Mouse (Mus musculus): Measurements from ENCODE around the gene Mgrn1. TPM values are rescaled to one million over a fixed set of nuclear protein-coding genes. Genes with fewer than 3 reads are reported as not detected.

Mgrn1 gene
- total and polyA plus RNA-seq, 3 experiments = 8.4 to 25.0 TPM; not detected in 1

GRCm38 (mm10) chr16:4905591-4905990 lies 19.5 kb downstream of the Mgrn1 start:
- TF ChIP-seq MXI1 (IDR thresholded peaks at IDR 0.05; ENCODE audit: low read depth, low read length) (no peak), E2F4 (IDR thresholded peaks at IDR 0.05; ENCODE audit: borderline replicate concordance, low read depth, low read length) (no peak), MAZ (IDR thresholded peaks at IDR 0.05; ENCODE audit: low read depth, low read length) (no peak)
- Histone ChIP-seq H3K4me1 (ENCODE audit: control insufficient read depth in 1 of 2, insufficient read depth in 2 of 2, low read length in 2 of 2) (no peaks in the 10 kb centered on the region), H3K27ac (ENCODE audit: control insufficient read depth, low read depth, low read length) (no peak overlapping the region), H3K4me3 (ENCODE audit: control insufficient read depth in 1 of 2, insufficient read depth in 1 of 2, low read depth in 2 of 2, low read length in 2 of 2) (no peak overlapping the region), H3K9ac (ENCODE audit: control insufficient read depth, low read depth, low read length, poor library complexity, severe bottlenecking) (no peak overlapping the region), H3K36me3 (ENCODE audit: control insufficient read depth in 1 of 2, insufficient read depth in 2 of 2, low read length in 2 of 2) (no peaks in the 10 kb centered on the region; a peak in 1 of 4 replicates), H3K79me2 (ENCODE audit: control insufficient read depth, insufficient read depth, low read length, poor library complexity) (no peaks in the 10 kb centered on the region), H3K27me3 (ENCODE audit: control insufficient read depth in 1 of 2, insufficient read depth in 2 of 2, low read length in 2 of 2) (no peaks in the 10 kb centered on the region), H3K9me3 (replicated peaks; ENCODE audit: insufficient read depth, low read length) (no peaks in the 10 kb centered on the region)
- no peak for DNase-seq (ENCODE audit: low read depth, low spot score)

- Histone ChIP-seq H3K27ac (ENCODE audit: control insufficient read depth, low read depth, low read length) (no peak overlapping the region), H3K27me3 (ENCODE audit: control insufficient read depth in 1 of 2, insufficient read depth in 2 of 2, low read length in 2 of 2) (no peaks in the 10 kb centered on the region), H3K9ac (ENCODE audit: control insufficient read depth, low read depth, low read length, poor library complexity, severe bottlenecking) (no peak overlapping the region), H3K79me2 (ENCODE audit: control insufficient read depth, insufficient read depth, low read length, poor library complexity) (no peaks in the 10 kb centered on the region), H3K4me1 (ENCODE audit: control insufficient read depth in 1 of 2, insufficient read depth in 2 of 2, low read length in 2 of 2) (no peaks in the 10 kb centered on the region), H3K4me3 (ENCODE audit: control insufficient read depth in 1 of 2, insufficient read depth in 1 of 2, low read depth in 2 of 2, low read length in 2 of 2) (no peak overlapping the region), H3K9me3 (replicated peaks; ENCODE audit: insufficient read depth, low read length) (no peaks in the 10 kb centered on the region), H3K36me3 (ENCODE audit: control insufficient read depth in 1 of 2, insufficient read depth in 2 of 2, low read length in 2 of 2) (no peaks in the 10 kb centered on the region; a peak in 1 of 4 replicates)
- no peak for DNase-seq (ENCODE audit: low read depth, low spot score)
- TF ChIP-seq ZMIZ1 (IDR thresholded peaks at IDR 0.05; ENCODE audit: low read depth, low read length) (no peak), NELFE (IDR thresholded peaks at IDR 0.05; ENCODE audit: low read depth, low read length) (no peak), ZKSCAN1 (IDR thresholded peaks at IDR 0.05; ENCODE audit: low read depth, low read length) (no peak), POLR2AphosphoS2 (IDR thresholded peaks at IDR 0.05; ENCODE audit: low read length) (no peak)
These were observed 20.5 kb downstream of the Mgrn1 start for GRCm38 (mm10) chr16:4906559-4906958.

DNA sequence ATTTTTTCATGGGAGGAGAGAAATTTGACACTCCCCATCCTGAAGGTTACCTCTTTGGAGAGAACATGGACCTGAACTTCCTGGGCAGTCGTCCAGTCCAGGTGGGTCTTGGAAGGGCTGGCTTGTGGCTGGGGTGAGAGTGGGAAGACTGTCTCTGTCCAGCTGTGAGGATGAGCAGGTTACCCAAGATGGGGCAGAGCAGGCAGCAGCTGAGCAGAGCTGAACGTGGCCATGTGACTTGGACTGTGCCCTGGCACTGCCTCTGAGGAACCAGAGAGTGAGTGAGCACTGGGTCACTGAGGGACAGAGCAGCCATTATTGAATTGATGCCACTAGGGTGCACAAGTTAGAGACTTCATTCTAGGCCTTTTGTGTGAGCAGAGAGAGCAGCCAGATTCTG lies 21.3 kb downstream of the Mgrn1 start:
- no peaks in the 10 kb centered on the region for H3K4me1 ChIP-seq (ENCODE audit: control insufficient read depth in 1 of 2, insufficient read depth in 2 of 2, low read length in 2 of 2)
- no peak for DNase-seq (ENCODE audit: low read depth, low spot score)
- no peak overlapping the region for H3K4me3 ChIP-seq (ENCODE audit: control insufficient read depth in 1 of 2, insufficient read depth in 1 of 2, low read depth in 2 of 2, low read length in 2 of 2)
- no peaks in the 10 kb centered on the region; a peak in 1 of 4 replicates for H3K36me3 ChIP-seq (ENCODE audit: control insufficient read depth in 1 of 2, insufficient read depth in 2 of 2, low read length in 2 of 2)
- no peak for TF ChIP-seq ZC3H11A (IDR thresholded peaks at IDR 0.05; ENCODE audit: low read depth, low read length)
- TF ChIP-seq MAX (IDR thresholded peaks at IDR 0.05; ENCODE audit: low read length) = no peak
- TF ChIP-seq HCFC1 (IDR thresholded peaks at IDR 0.05; ENCODE audit: low read depth, low read length) = no peak
- no peak for TF ChIP-seq MYC (IDR thresholded peaks at IDR 0.05; ENCODE audit: low read depth, low read length)
- TF ChIP-seq NELFE (IDR thresholded peaks at IDR 0.05; ENCODE audit: low read depth, low read length) = no peak
- no peak for TF ChIP-seq MEF2A (IDR thresholded peaks at IDR 0.05; ENCODE audit: extremely low read depth, insufficient replicate concordance, low read depth, low read length, poor library complexity, severe bottlenecking)
- no peak for TF ChIP-seq UBTF (IDR thresholded peaks at IDR 0.05; ENCODE audit: borderline replicate concordance, insufficient read depth, low read depth, low read length)
- no peak for TF ChIP-seq BHLHE40 (IDR thresholded peaks at IDR 0.05; ENCODE audit: borderline replicate concordance, low read depth, low read length)
- TF ChIP-seq TAL1 (IDR thresholded peaks at IDR 0.05; ENCODE audit: low read length) = no peak
- TF ChIP-seq RAD21 (IDR thresholded peaks at IDR 0.05; ENCODE audit: low read depth, low read length) = no peak
- no peak overlapping the region for H3K9ac ChIP-seq (ENCODE audit: control insufficient read depth, low read depth, low read length, poor library complexity, severe bottlenecking)
- H3K9me3 ChIP-seq (replicated peaks; ENCODE audit: insufficient read depth, low read length) = no peaks in the 10 kb centered on the region
- H3K79me2 ChIP-seq (ENCODE audit: control insufficient read depth, insufficient read depth, low read length, poor library complexity) = no peaks in the 10 kb centered on the region
- H3K27me3 ChIP-seq (ENCODE audit: control insufficient read depth in 1 of 2, insufficient read depth in 2 of 2, low read length in 2 of 2) = no peaks in the 10 kb centered on the region
- H3K27ac ChIP-seq (ENCODE audit: control insufficient read depth, low read depth, low read length) = no peak overlapping the region
